Mouse (Mus musculus) erythroblast, embryonic 14.5 days (primary cell): ENCODE data around the gene Arg1. TPM values are rescaled to one million over a fixed set of nuclear protein-coding genes. Genes with fewer than 3 reads are reported as not detected.
A peak's percentile ranks its signal among the peaks of the same experiment; 100 is the strongest.

ENCODE experiments used
- H3K27me3 ChIP-seq: 2 replicates; pipeline ENCODE4 v1.6.1; 2012; ENCODE audit warnings: inconsistent platforms; ENCODE audit not compliant: control insufficient read depth
- H3K36me3 ChIP-seq: 2 replicates; pipeline ENCODE4 v1.6.1; 2012; ENCODE audit warnings: mild to moderate bottlenecking, inconsistent platforms; ENCODE audit not compliant: control insufficient read depth
- H3K4me1 ChIP-seq: 2 replicates; pipeline ENCODE4 v1.6.1; 2012; ENCODE audit warnings: inconsistent platforms; ENCODE audit not compliant: control insufficient read depth
- H3K4me3 ChIP-seq: replicated peaks from 2 replicates; pipeline ENCODE3; 2012; ENCODE audit warnings: moderate library complexity, mild to moderate bottlenecking, inconsistent platforms
- H3K9me3 ChIP-seq: 2 replicates; pipeline ENCODE4 v1.6.1; 2012; ENCODE audit warnings: low read length, inconsistent platforms, mixed read lengths; ENCODE audit not compliant: control insufficient read depth
- GATA1 ChIP-seq: IDR thresholded peaks from 2 replicates; pipeline ENCODE4 v1.6.1; 2012; ENCODE audit warnings: low read length, inconsistent platforms, mixed read lengths
- TAL1 ChIP-seq: IDR thresholded peaks from 3 replicates; pipeline ENCODE4 v1.6.1; 2012; ENCODE audit warnings: low read length, inconsistent platforms, mixed read lengths
- polyA plus RNA-seq: library from polyadenylated mRNA; stranded (reverse); fragments of >175 nt; gene quantifications from 2 replicates; pipeline ENCODE4 v1.2.3, GENCODE M21; 2012

The Arg1 gene
- polyA plus RNA-seq, 1 experiment: not detected

GRCm38 (mm10) chr10:24869760-24870290 lies 57.5 kb downstream of the Arg1 start, which contains the start of gene Med23:
Gene Med23, plus strand, starts transcription at chr10:24869986.
- H3K9me3 ChIP-seq: no peaks in the 10 kb centered on the region
- peaks cover 10% of the 10 kb centered on the region for H3K4me1 ChIP-seq
- peaks cover 2% of the 10 kb centered on the region; the same call in 1 of the 2 replicates for H3K27me3 ChIP-seq
- peaks cover 36% of the 10 kb centered on the region for H3K36me3 ChIP-seq
- TF ChIP-seq TAL1 (no peak), GATA1 (no peak)
- H3K4me3 ChIP-seq: peak within 1 kb of the TSS; percentile 74

Other genes with a start within 250 kb of the Arg1 start
- 0.02 TPM in 1 of 2 replicates, not detected in the other for gene Enpp1, start 215.3 kb downstream of the Arg1 start, polyA plus RNA-seq
- gene Enpp3, start 84.7 kb downstream of the Arg1 start, polyA plus RNA-seq: 0.02 TPM in 1 of 2 replicates, not detected in the other
- 0.30 and 0.53 TPM in 2 replicates for gene Med23, start 57.5 kb downstream of the Arg1 start, polyA plus RNA-seq